Mouse (Mus musculus): ENCODE results near the gene Gm49601. TPM values are rescaled to one million over a fixed set of nuclear protein-coding genes. Genes with fewer than 3 reads are reported as not detected.

Gm49601 gene
- total RNA-seq, 4 experiments from 2014 or later = 169 to 200 (median 179) TPM

GRCm38 (mm10) chr16:18629390-18630231, 3.4 kb upstream of the Gm49601 start, which contains the start of gene Sept5:
Sept5 (minus strand) TSS chr16:18629954.
- DNase-seq (ENCODE audit: low spot score in 2 of 2) = peak; percentile 30 to 56

GRCm38 (mm10) chr16:18628948-18629340, 2.7 kb upstream of the Gm49601 start:
- DNase-seq (ENCODE audit: low spot score in 2 of 2) = peak in 1 of 2 experiments; percentile 16

- DNase-seq (ENCODE audit: low spot score in 2 of 2) = peak in 1 of 2 experiments; percentile 25
Measured at GRCm38 (mm10) chr16:18628206-18628947, 2.1 kb upstream of the Gm49601 start.

GRCm38 (mm10) chr16:18627163-18627562, 936 bp upstream of the Gm49601 start:
- DNase-seq (ENCODE audit: low spot score in 2 of 2) = peak in 1 of 2 experiments; percentile 32

GRCm38 (mm10) chr16:18625791-18626311, 376 bp downstream of the Gm49601 start:
- peak; percentile 67 to 80 for DNase-seq (ENCODE audit: low spot score in 2 of 2)

- peak in 1 of 2 experiments; percentile 12 for DNase-seq (ENCODE audit: low spot score in 2 of 2)
Measured at GRCm38 (mm10) chr16:18625097-18625496, 1.1 kb downstream of the Gm49601 start.

GRCm38 (mm10) chr16:18624641-18625040, 1.6 kb downstream of the Gm49601 start:
- peak; percentile 21 to 24 for DNase-seq (ENCODE audit: low spot score in 2 of 2)

GRCm38 (mm10) chr16:18623751-18624540, 2.3 kb downstream of the Gm49601 start:
- DNase-seq (ENCODE audit: low spot score in 2 of 2) = peak; percentile 13 to 41

GRCm38 (mm10) chr16:18622916-18623750, 3.1 kb downstream of the Gm49601 start:
- DNase-seq (ENCODE audit: low spot score in 2 of 2) = peak; percentile 16 to 25

- no peak for DNase-seq (ENCODE audit: low spot score in 2 of 2)
Measured at GRCm38 (mm10) chr16:18622019-18622418, 4.2 kb downstream of the Gm49601 start, which contains the start of gene Gp1bb. Gp1bb (minus strand) TSS chr16:18622403.

- peak; percentile 38 to 42 for DNase-seq (ENCODE audit: low spot score in 2 of 2)
Measured at GRCm38 (mm10) chr16:18621362-18622001, 4.7 kb downstream of the Gm49601 start.

GRCm38 (mm10) chr16:18620601-18621361, 5.4 kb downstream of the Gm49601 start:
- DNase-seq (ENCODE audit: low spot score in 2 of 2) = peak; percentile 35 to 46

- DNase-seq (ENCODE audit: low spot score in 2 of 2) = peak; percentile 26 to 38
Measured at GRCm38 (mm10) chr16:18620201-18620600, 6.0 kb downstream of the Gm49601 start.

GRCm38 (mm10) chr16:18619110-18619509, 7.1 kb downstream of the Gm49601 start:
- peak in 1 of 2 experiments; percentile 25 for DNase-seq (ENCODE audit: low spot score in 2 of 2)

GRCm38 (mm10) chr16:18618297-18618696, 7.9 kb downstream of the Gm49601 start:
- no peak for DNase-seq (ENCODE audit: low spot score in 2 of 2)

GRCm38 (mm10) chr16:18617370-18618065, 8.7 kb downstream of the Gm49601 start:
- peak; percentile 83 to 92 for DNase-seq (ENCODE audit: low spot score in 2 of 2)

GRCm38 (mm10) chr16:18613301-18613700, 12.9 kb downstream of the Gm49601 start:
- no peak for DNase-seq (ENCODE audit: low spot score in 2 of 2)

GRCm38 (mm10) chr16:18611752-18612151, 14.5 kb downstream of the Gm49601 start:
- no peak for DNase-seq (ENCODE audit: low spot score in 2 of 2)
